Mouse (Mus musculus): Measurements from ENCODE around the gene Krtap13-1.

GRCm38 (mm10) chr16:88774106-88774505, 45.4 kb downstream of the Krtap13-1 start, which contains the start of gene 2310057N15Rik:
- TF ChIP-seq MYOD1 (IDR thresholded peaks at IDR 0.05; ENCODE audit: control insufficient read depth in 1 of 3, insufficient read length in 2 of 3, low read depth in 2 of 3) (no peak), REST (IDR thresholded peaks at IDR 0.05; ENCODE audit: insufficient read depth, insufficient read length) (no peak), POLR2AphosphoS2 (IDR thresholded peaks at IDR 0.05; ENCODE audit: insufficient read length, low read depth) (no peak)

Measured in myocyte (in vitro differentiated cells).